Mouse (Mus musculus) liver, embryonic 14.5 days (tissue): ENCODE measurements around the gene Cep97.

ENCODE experiments used
- CTCF ChIP-seq: IDR thresholded peaks from 2 replicates; pipeline ENCODE4 v1.5.1; 2016; ENCODE audit warnings: antibody characterized with exemption, low read depth, control low read depth
- EP300 ChIP-seq: IDR thresholded peaks from 2 replicates; pipeline ENCODE4 v1.6.1; 2016; ENCODE audit warnings: antibody characterized with exemption, low read depth

DNA sequence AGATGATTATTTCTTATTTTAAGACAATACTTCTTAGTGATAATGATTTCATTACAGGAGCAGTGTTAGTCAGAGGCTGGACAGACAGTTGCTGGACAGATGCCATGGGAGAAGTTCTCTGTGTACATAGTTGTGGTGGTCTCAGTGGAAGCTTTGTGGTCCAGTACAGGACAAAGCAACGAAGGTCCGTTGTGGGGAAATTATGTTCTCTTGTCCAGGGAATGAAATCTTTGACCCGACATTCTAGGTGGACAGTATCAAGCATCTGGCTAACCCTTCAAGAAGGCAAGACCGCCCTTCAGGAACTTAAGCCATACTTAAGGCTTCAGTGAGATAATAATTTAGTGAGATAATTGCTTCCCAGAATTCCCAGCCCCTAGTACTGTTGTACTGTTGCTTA, 4.1 kb upstream of the Cep97 start:
- TF ChIP-seq CTCF (no peak), EP300 (no peak)
